Mouse (Mus musculus) c-Kit-negative CD71-positive TER-119-positive erythroid progenitor cells, embryonic 14.5 days (primary cell): Measurements from ENCODE around the gene Lin52.

Source experiments
- DNase-seq: peaks from one replicate; pipeline ENCODE4 v3.0.0-alpha.2; 2013; ENCODE audit warnings: low read depth, low spot score

Gene Lin52

GRCm38 (mm10) chr12:84539537-84539936 is 88.3 kb downstream of the Lin52 start:
- DNase-seq: peak; percentile 34

GRCm38 (mm10) chr12:84541391-84541958 is 90.3 kb downstream of the Lin52 start:
- DNase-seq: no peak

- peak; percentile 51 for DNase-seq
These were observed 94.8 kb downstream of the Lin52 start for GRCm38 (mm10) chr12:84546028-84546427.

- DNase-seq: no peak
These were observed 95.4 kb downstream of the Lin52 start for GRCm38 (mm10) chr12:84546577-84547085.

- DNase-seq: no peak
These were observed 97.0 kb downstream of the Lin52 start for GRCm38 (mm10) chr12:84548251-84548650.

- DNase-seq: no peak
These were observed 104.0 kb downstream of the Lin52 start for GRCm38 (mm10) chr12:84555218-84555617.

GRCm38 (mm10) chr12:84562558-84562957 is 111.3 kb downstream of the Lin52 start:
- no peak for DNase-seq

GRCm38 (mm10) chr12:84567576-84567975 is 116.4 kb downstream of the Lin52 start:
- DNase-seq: no peak

GRCm38 (mm10) chr12:84569336-84569970 is 118.2 kb downstream of the Lin52 start, which contains the start of gene Vsx2:
Gene Vsx2 (plus strand): TSS chr12:84569762.
- no peak for DNase-seq

GRCm38 (mm10) chr12:84569976-84570693 is 118.9 kb downstream of the Lin52 start:
- no peak for DNase-seq

GRCm38 (mm10) chr12:84570694-84571415 is 119.6 kb downstream of the Lin52 start:
- no peak for DNase-seq

- no peak for DNase-seq
These were observed 120.5 kb downstream of the Lin52 start for GRCm38 (mm10) chr12:84571466-84572340.

GRCm38 (mm10) chr12:84572341-84572720 is 121.1 kb downstream of the Lin52 start:
- no peak for DNase-seq

GRCm38 (mm10) chr12:84573094-84573493 is 121.9 kb downstream of the Lin52 start:
- no peak for DNase-seq

GRCm38 (mm10) chr12:84577768-84578439 is 126.7 kb downstream of the Lin52 start:
- no peak for DNase-seq

GRCm38 (mm10) chr12:84578440-84578770 is 127.2 kb downstream of the Lin52 start:
- DNase-seq: no peak

- no peak for DNase-seq
These were observed 130.1 kb downstream of the Lin52 start for GRCm38 (mm10) chr12:84581285-84581684.

GRCm38 (mm10) chr12:84589825-84590761 is 138.9 kb downstream of the Lin52 start:
- DNase-seq: peak; percentile 73
